Mouse (Mus musculus) large intestine, adult 2 months (tissue): ENCODE measurements at regions not wholly inside any gene's neighbourhood (a gene's known extent, or its start where the extent isn't known, plus 50 kb on each side); places are given as distances from the start of the nearest gene placed in this dataset.

Experiments
- DNase-seq: peaks from one replicate; pipeline ENCODE4 v3.0.0-alpha.2; 2012; ENCODE audit warnings: low read depth, low spot score
- WGBS: fragments of 180-500 bp; shearing (Covaris S2); methylation state at CpG from one replicate; pipeline ENCODE4 v1.1.7; 2018; 5-methylcytosine and 5-hydroxymethylcytosine counted together

GRCm38 (mm10) chr7:71498123-71498522 lies 146.8 kb upstream of the Gm10295 start:
- WGBS, result 64% methylated on average over 7 of the region's 7 CpGs
- no peak for DNase-seq

DNA sequence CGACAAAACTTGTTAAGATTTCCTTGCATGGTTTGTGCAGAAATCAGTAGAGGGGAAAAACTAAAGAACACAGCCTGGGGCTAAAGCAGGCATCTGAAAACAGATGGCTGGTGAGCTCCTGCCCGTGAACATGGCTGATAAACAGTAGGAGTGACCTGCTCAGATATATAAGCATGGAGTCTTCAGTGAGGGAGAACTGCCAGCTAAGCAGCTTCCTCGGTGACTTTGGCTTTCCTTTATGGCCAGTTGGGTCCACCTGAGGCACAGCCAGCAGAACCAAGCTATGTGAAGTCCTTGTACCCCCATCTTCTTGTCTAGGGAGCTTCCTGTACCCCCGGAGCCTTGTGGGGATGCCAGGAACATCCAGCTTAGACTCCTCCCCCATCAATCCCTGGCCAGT lies 139.8 kb upstream of the Gm10295 start:
- 55% methylated on average over 4 of the region's 4 CpGs for WGBS
- DNase-seq, result no peak

GRCm38 (mm10) chr7:71488016-71488650 lies 136.8 kb upstream of the Gm10295 start:
- 88% methylated on average over 7 of the region's 7 CpGs for WGBS
- DNase-seq, result no peak

DNA sequence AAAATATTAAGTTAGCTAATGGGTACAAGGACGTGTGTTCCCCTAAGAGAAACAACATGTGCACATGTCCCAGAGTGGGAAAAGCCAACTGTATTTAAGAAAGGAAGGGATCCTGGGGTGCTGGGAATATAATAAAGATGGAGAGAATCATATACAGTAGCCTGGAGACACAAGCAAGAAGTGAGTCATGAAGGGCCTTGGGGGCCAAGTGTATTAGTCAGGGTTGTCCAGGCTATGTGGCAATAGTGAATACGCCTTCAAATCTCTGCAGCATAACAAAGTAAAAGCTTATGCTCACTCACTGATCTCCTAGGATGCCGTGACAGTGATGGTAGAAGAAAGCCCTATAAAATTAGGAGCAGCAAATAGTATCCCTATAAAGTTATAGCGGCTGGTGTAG lies 124.1 kb upstream of the Gm10295 start:
- WGBS, result 40% methylated on average over 4 of the region's 4 CpGs
- no peak for DNase-seq

- whole genome bisulfite sequencing, result 35% methylated on average over 12 of the region's 12 CpGs
Measured at GRCm38 (mm10) chr7:71472384-71473141, 121.3 kb upstream of the Gm10295 start.

GRCm38 (mm10) chr7:71471658-71472383 lies 120.5 kb upstream of the Gm10295 start:
- no peak for DNase-seq
- 11% methylated on average over 18 of the region's 18 CpGs for WGBS

More at GRCm38 (mm10) chr7:71472384-71473141, 121.3 kb upstream of the Gm10295 start:
- no peak for DNase-seq

GRCm38 (mm10) chr7:71471319-71471657 lies 120.0 kb upstream of the Gm10295 start:
- WGBS, result 17% methylated on average over 3 of the region's 3 CpGs
- DNase-seq, result no peak

GRCm38 (mm10) chr7:71470418-71470817 lies 119.1 kb upstream of the Gm10295 start:
- 36% methylated on average over 2 of the region's 2 CpGs for WGBS
- DNase-seq, result no peak

- WGBS, result 82% methylated on average over 4 of the region's 4 CpGs
- DNase-seq, result no peak
Measured at GRCm38 (mm10) chr7:71469951-71470350, 118.7 kb upstream of the Gm10295 start.

GRCm38 (mm10) chr7:71467436-71468127 lies 116.3 kb upstream of the Gm10295 start:
- DNase-seq, result no peak
- WGBS, result 54% methylated on average over 9 of the region's 9 CpGs

DNA sequence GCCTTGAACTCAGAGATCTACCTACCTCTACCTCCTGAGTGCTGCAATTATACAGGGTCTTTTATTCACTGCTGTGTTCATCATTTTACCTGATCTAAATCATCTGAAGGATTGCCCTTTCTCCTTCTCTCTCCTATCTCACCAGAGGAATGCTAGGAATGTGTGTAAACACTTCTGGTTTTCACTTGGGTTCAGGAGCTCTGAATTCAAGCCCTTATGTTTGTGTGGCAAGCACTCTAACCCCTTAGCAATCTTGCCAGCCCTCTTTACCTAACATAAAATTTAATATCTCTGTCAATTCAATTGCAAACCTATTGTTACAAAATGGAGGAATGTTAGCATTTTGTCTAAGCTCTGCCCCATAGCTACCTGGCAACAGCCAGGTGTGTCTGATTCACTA lies 112.8 kb upstream of the Gm10295 start:
- no peak for DNase-seq

DNA sequence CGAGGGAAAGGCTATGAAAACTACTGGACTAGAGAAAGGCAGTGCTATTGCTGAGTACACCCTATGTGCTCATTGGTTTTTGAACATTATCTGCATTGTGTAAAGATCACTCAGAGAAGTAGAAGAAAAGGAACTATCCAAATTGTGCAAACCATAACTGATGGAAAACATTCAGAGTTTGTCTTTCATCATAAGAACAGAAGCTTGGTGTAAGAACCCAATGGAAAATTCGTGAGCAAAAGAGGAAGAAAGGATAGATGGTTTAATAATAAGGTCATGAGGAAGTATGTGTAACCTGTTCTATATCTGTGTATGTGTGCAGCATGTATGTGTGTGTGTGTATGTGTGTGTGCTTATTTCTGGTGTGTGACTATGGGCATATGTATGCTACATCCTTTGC lies 112.3 kb upstream of the Gm10295 start:
- 58% methylated on average over 2 of the region's 2 CpGs for WGBS
- no peak for DNase-seq

DNA sequence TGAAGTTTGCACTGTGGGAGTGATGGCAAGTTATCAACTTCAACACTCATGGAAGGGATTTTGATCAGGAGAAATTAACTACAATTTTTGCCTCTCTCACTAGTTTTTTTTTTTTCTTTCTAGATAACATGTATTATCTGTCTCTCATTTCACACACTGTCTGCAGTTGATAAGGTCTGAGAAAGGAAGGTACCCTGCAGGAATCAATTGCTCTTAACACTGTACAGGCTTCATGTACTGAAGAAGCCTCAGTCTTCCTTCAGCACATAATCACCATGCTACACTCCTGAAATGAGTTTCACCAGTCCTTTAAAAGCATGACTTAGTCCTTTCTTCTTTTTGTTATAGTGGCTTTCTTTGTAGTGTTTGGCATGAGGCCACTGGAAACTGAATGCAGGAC lies 108.5 kb upstream of the Gm10295 start:
- no peak for DNase-seq

DNA sequence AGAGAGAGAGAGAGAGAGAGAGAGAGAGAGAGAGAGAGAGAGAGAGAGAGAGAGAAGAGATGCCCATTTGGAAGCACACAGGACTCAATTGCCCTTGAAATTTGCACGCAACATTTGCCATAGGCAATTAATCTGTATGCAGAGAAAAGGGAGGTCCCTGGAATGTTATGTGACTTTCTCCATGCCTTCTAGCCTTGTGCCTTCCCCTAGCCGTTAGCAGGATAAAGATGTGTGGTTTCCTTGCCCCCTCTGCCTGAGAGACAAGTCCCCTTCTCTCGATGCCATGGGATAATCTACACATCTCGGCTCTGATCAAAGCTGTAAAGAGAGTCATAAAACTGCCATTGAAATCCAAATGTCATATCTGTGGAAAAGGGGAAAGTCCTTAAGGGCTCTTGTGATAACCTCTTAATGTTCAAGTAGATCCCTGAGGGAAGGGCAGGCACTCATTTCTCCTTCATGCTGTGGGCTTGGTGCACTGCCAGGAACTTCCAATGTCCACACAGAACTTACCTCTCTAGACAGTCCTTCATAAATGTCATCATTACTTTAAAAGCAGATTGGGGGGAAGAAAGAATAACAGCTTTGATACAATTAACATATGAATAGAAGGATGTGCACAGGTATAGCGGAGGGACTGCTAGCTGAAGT lies 106.9 kb upstream of the Gm10295 start:
- no peak for DNase-seq
- WGBS, result 54% methylated on average over 5 of the region's 5 CpGs

- no peak for DNase-seq
- WGBS, result 79% methylated on average over 4 of the region's 4 CpGs
Measured at GRCm38 (mm10) chr7:71457409-71458103, 106.3 kb upstream of the Gm10295 start.

DNA sequence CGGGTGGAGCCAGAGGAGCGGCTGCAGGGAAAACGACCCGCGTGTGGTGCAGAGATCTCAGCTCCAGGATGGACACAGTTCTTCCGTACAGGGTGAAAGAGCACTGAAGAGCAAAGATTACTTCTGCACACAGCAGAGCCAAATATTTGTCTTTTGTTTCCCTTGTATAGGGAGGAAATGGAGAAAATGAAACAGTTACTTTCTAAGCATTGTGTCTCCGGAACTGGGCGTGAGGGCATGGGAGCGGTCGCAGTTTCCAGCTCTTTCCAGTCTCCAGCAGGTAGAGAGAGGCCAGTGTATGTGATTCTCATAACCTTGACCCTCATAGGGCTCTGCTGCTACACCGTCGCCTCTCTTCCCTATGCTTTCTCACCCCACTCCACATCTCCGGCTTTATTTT lies 105.1 kb upstream of the Gm10295 start:
- DNase-seq, result no peak
- 45% methylated on average over 13 of the region's 13 CpGs for whole genome bisulfite sequencing

- DNase-seq, result no peak
- WGBS, result 77% methylated on average over 11 of the region's 11 CpGs
Measured at GRCm38 (mm10) chr7:71440330-71441240, 89.3 kb upstream of the Gm10295 start.

DNA sequence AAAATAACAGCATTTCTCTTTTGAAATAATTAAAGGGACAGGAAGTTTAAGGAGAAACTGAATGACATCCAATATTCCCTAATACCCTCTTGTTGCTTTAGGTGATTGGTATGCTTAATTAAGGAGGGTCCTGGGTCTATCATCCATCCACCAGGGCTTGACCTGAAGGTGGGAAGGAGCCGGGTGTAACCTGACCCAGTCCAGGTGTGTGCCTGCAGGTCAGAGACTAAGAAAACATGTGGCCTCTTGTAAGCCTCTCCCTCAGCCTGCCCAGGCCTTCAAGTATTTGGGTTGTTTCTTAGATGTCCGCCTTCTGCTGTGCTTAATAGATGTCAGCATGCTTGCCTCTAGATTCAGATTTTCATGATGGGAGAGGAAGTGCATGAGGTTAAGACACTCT lies 74.7 kb upstream of the Gm10295 start:
- 45% methylated on average over 2 of the region's 2 CpGs for WGBS

More for the DNA sequence above, 74.7 kb upstream of the Gm10295 start:
- no peak for DNase-seq
